Mouse (Mus musculus): ENCODE data around the gene Gcg. TPM values are rescaled to one million over a fixed set of nuclear protein-coding genes. Genes with fewer than 3 reads are reported as not detected.

Gene Gcg
- polyA plus RNA-seq, 1 experiment from 2014 or later = not detected

Other genes with a start within 250 kb of the Gcg start
- 16.1 and 20.1 TPM in 2 replicates for gene Dpp4, start 71.4 kb downstream of the Gcg start, polyA plus RNA-seq (2015; fragmentation: Nextera tagmentation; extraction: Ambion mirVana)
- gene Fap, start 90.4 kb upstream of the Gcg start, polyA plus RNA-seq (2015; fragmentation: Nextera tagmentation; extraction: Ambion mirVana) = 1.3 and 1.9 TPM in 2 replicates
- gene Ifih1, start 162.6 kb upstream of the Gcg start, polyA plus RNA-seq (2015; fragmentation: Nextera tagmentation; extraction: Ambion mirVana) = 1.4 and 1.7 TPM in 2 replicates
- gene Gca, start 180.6 kb upstream of the Gcg start, polyA plus RNA-seq (2015; fragmentation: Nextera tagmentation; extraction: Ambion mirVana) = 13.1 and 13.5 TPM in 2 replicates